Mouse (Mus musculus): Measurements from ENCODE around the gene Plk5. TPM values are rescaled to one million over a fixed set of nuclear protein-coding genes. Genes with fewer than 3 reads are reported as not detected.
A peak's percentile ranks its signal among the peaks of the same experiment; 100 is the strongest.

Gene Plk5
- polyA plus RNA-seq, 1 experiment, result 0.57 TPM

DNA sequence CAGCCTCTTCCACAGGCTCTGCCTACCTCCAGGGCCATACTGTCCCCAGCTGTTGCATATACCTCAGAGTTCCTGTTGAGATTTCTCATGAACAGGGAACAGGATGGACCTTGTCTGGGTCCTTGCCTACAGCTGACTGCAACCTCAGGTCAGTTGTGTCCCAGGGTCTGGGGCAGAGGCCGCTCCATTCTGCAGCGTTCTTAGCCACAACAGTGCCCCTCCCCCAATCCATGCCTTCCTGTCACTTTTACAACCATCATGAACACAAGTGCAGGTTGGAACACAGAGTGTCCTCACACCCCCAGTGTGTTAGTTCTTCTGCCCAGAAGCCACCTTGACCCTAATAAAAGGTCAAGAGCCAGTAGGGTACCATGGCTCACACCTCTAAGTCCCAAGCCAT is 32.5 kb downstream of the Plk5 start:
- DNase-seq (ENCODE audit: low read depth), result no peak

DNA sequence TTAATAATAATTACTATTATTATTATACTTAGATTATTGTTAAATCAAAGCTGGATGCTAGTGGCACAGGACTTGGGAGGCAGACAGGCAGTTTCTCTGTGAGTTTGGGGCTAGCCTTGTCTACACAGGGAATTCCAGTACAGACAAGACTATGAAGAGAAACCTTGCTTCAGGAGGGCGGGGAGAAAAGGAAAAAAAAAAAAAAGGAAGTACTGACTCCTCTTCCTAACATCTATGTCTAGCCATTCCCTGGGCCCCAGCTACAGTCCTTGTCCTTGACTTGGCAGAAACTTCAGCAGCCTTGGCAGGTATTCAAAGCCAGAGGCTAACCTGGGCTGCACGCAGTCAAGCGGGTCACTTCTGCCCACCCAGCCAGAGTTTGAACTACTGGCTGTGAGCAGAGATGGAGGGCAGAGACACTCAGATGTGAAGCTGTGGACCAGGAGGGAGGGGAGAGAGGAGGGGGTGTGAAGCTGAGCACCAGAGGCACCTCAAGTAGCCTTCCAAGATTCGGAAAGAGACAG is 33.0 kb downstream of the Plk5 start:
- DNase-seq (ENCODE audit: low read depth), result no peak

DNA sequence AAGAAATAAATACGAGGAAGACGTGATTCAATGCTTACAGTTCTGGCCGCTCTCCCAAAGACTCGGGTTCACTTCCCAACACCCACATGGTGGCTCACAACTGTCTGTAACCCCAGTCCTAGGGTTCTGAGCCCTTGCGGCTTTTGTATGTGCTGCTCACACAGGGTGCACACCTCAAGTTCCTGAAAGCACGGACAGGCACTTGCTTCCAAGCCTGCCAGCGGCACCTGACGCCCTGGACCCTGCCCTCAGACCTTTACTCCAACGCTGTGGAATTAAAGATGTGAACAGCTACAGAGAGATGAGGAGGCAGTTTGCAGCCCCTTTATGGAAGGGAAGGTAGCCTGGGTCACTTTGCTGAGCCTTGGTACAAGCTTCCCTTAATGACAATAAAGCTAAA is 34.4 kb downstream of the Plk5 start:
- no peak for DNase-seq (ENCODE audit: low read depth)

DNA sequence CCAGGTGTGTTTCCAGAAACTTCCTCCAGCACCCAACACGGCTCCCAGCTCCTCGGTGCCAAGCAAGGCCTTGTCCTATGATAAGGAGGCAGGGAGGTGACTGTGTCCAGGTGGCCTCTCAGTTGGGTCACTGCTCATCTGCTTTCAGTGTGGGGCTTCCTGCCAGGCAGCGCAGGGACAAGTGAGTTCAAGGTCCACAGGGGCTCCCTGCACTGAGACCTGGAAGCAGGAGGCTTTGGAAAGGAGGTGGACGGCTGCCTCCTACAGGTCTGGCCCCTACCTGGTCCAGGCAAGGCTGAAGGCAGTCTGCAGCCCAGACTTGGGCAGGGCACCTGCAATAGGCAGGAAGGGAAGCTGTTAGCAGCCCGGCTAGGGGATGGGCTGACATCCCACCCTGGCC is 36.4 kb downstream of the Plk5 start:
- no peak for DNase-seq (ENCODE audit: low read depth)

DNA sequence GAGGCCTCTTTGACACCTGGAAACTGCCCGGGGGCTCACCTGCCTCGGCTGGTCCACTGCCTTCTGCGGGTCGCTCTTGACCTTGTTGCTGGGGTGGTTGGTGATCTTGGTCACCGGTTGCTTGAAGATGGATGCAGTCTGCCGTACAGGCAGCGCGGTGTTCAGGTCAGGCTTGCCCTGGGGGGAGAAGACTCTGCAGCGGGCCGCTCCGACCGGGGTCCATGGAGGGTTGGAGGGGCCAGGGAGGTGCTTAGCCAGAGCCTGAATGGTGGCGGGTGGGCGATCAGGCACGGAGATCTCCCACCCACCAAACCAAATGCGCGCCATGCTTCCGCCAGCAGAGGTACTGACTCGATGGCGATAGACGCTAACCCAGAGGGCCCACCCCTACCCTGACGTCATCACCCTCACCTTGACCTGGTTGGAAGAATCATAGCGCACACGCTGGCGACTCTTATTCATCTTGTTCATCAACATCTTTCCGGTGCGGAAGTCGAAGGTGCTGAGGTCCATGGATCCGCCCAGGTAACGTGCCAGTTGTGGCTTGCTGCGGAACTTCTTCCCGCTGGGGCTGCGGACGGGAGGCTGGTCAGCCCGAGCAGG is 38.9 kb downstream of the Plk5 start:
- no peak for DNase-seq (ENCODE audit: low read depth)

DNA sequence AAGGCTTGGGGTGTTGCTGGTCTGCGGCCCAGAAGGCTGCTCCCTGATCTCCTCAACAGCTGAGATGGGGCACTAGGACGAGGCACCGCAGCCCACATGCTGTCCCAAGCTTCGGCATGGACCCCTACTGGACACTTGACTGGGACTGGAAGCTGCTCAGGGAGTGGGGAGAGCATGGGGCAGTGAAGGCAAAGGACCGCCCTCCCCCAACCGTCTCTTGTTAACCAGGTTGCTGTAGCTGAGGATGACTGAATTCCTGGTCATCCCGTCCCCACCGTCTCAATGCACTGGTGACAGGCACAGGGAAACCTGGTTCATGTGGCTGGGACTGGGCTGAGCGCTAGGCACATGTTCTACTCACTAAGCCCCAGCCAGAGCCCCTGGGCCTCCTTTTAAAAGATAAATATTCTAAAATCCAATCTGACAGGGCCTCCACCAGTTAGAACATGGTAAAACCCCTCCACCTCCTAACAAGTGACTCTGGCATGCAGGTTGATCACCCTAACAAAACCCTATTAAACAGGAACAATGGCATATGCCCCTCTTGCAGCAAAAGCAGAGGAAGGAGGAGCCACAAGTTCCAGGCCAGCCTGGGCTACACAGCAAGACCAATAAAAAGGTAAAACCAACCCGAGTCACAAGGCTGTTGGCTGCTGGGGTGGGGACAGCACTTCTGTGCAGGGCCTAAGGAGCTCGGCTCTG is 40.7 kb downstream of the Plk5 start:
- DNase-seq (ENCODE audit: low read depth), result no peak

DNA sequence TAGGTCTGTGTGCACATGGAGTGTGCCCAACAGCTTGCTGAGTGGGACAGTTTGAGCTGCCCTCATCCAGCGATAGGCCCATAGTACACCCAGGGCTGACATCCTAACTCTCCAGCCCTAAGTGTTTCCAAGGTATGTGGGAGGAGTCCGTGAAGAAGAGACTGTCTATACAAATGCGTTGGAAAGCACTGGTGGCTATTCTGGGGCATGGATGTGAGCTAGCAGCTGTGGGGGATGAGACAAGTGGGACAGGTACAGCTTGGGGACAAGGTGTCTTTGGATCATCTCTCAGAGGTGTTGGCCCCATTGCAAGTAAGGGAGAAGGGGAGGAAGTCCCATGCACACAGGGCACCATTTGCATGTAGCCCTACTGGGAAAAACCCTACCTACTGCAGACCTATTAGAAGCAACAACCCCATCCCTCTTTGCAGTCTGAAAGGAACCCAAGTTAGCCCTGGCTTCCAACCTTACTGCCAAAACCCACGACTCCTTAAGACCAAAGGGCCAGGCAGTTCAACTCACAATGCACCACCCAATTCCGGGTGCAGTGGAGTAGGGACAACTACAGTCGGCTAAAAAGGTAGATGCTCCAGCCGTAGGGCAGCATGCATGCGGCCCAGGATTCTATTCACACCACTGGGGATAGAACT is 41.4 kb downstream of the Plk5 start:
- no peak for DNase-seq (ENCODE audit: low read depth)

DNA sequence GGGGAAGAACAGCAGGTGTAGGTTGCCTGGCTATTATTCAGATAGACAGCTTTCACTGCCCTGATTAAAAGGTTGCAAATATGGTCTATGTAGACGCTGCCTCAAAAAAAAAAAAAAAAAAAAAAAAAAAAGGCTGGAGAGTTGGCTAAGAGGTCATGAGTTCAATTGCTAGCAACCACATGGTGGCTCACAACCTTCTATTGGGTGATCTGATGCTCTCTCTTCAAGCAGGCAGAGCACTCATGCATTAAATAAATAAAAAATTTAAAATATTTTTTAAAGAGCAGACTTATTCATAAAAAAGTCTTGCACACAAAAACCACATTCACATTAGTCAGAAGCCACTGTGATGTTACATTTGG is 41.9 kb downstream of the Plk5 start:
- DNase-seq (ENCODE audit: low read depth), result no peak

DNA sequence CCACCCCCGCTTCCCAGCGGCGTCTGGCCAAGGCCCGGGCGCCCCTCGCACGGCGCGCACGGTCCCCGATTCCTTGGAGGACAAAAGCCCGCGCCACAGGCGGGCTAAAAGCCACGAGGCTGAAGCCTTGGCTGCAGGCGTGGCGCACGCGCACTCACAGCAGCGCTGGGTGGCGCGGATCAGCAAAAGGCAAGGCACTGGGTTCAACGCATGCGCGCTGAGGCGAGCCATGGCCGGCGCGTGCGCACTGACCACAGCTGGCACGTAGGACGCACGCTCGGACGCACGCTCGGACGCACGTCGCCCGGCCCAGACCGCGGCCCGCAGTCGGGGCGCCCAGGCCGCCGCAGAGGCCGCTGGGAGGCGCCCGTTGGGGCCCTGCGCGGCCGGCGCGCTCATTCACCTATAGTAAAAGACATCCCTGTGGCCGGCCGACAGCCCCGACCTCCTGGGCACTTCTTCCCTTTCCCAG is 42.5 kb downstream of the Plk5 start:
- no peak for DNase-seq (ENCODE audit: low read depth)

DNA sequence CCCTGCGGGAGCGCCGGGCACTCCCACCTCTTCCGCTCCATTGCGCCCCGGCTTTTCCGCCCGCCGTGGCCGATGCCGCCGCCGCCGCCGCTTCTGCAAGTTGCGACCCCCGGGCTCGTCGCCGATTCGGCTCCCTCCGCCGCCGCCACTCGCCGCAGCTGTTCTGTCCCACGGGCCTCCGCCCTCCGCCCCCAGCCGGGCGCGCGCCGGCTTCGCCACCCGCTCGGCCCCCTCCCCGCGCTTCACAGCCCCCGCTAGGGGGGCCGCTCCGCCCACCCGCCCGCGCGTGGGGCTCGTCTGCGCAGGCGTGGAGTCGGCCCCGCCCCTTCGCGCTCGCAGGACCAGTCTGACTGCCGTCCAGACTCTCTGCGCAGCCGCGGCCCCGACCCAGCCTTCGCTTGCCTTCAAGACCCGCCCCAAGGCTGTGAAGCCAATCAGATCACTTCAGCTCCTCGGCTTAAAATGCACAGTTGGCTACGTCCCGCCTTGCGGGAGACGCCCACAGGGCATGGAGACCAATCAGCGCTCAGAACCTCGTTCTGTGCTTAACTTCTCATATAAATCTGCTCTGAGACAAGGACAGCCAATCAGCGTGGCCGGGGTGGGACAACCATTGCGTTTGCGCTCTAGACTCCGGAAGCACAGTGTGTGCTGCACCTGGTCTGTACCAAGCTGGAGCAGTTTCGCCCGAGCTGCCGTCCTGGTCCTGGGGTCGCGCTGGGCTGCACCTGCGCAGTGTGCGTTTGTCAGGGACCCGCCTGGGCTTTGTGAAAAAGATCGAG is 43.1 kb downstream of the Plk5 start, which contains the start of gene Mbd3:
Gene Mbd3, minus strand, starts transcription at position 360 of the 782 bp plus-strand sequence.
- DNase-seq (ENCODE audit: low read depth), result peak; percentile 99

DNA sequence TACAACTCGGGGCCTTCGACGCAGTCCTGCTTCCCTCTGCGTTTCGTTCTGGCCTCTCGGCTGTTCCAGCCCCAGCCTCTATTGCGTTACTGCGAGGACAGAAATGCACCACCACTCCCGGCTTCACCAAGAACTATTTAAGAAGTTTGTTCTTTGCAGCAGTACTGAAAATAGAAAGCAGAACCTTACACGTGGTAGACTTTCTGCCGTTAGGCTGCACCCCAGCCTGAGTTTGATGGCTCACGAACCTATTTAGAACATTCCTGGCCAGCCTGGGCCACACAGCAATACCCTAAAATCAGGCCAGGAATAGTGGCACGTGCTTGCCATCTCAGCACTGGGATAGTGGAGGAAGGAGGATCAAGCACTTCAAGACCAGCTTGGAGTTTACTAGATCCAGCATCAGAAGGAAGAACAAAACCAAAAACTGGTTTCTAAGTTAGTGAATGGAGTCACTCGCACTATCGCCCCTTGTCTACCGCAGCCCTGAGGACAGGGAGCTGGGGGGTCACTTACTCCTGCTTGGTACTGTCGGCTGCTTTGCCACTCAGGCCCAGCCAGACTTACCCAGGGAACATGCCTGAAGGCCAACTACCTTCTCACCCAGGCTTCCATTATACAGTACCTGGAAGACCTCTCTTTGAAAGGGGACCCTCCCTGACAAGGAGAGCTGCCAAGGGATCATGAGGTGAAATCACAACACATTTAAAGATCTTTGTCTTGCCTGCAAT is 43.9 kb downstream of the Plk5 start:
- DNase-seq (ENCODE audit: low read depth), result no peak

DNA sequence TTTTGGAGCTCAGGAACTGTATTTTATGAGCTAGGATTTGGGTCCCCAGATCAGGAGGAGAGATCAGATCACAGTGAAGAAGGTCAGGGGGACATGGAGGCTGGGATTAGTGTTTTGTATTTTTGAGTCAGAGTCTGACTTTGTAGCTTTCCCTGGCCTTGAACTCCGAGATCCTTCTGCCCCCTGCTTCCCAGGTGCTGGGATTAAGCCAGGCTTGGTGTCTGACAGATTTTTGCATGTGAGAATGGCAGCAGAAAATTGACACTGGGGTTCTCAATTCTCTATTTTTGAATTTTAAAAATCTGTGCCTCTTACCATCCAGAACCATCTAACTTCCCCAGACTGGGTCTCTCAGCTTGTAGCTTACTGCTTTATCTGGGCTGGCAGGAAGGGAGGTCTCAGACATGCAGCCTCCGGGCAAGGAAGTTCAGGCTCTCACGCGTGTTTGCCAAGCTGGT is 44.5 kb downstream of the Plk5 start:
- no peak for DNase-seq (ENCODE audit: low read depth)

DNA sequence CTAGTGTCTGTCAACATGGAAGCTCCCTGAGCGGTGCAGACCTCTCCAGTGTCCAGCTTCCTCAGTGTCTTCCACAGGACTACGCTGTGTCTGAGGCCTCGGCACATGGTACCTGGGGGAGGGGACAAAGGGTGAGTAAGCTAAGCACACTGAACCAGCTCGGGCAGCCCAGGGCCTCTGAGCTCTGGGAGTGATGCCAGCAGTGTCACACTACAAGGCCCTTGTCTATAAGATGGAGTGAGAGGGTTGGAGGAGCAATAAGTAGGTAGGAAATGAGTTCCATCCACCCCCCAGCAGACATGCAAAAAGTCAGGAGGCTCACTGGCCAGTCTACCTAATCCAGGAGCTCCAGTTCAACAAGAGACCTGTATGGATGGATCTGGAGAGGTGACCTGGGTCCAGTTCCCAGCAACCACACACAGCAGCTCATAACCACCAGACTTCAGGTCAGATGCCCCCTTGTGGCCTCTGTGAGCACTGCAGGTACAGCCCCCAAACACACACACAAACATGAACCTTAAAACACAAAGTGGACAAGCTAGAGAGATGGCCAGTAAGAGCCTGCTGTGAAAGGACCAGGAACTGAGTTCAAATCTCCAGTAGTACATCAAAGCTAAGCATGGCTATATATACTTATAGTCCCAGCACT is 46.9 kb downstream of the Plk5 start:
- no peak for DNase-seq (ENCODE audit: low read depth)

DNA sequence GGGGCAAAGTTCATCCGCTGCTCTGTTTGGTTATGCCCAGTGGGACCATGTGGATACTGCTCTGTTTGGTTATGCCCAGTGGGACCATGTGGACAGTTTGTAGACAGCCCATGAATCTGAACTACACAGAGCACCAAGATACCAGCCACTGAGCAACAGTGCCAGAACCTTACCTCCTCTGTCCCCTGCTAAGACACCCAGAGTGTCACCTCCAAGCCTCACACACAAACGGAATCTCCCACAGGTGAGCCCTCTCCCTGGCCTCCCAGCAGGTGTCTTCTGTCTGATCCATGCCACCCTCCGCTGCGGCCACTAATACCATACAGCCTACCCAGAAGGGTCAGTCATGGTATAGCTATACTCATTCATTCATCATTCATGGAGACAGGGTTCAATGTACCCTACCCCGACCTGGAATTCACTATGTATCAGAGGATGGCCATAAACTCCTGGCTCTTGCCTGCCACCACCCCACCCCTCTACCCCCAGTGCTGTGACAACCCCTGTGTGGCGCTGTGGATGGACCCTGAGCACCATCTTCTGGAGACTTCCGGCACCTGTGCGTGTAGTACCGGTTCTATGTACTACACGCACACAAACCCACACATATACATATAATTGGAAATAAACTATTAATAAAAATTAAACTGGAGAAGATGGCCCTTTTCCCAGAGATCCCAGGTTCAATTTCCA is 49.4 kb downstream of the Plk5 start:
- no peak for DNase-seq (ENCODE audit: low read depth)

DNA sequence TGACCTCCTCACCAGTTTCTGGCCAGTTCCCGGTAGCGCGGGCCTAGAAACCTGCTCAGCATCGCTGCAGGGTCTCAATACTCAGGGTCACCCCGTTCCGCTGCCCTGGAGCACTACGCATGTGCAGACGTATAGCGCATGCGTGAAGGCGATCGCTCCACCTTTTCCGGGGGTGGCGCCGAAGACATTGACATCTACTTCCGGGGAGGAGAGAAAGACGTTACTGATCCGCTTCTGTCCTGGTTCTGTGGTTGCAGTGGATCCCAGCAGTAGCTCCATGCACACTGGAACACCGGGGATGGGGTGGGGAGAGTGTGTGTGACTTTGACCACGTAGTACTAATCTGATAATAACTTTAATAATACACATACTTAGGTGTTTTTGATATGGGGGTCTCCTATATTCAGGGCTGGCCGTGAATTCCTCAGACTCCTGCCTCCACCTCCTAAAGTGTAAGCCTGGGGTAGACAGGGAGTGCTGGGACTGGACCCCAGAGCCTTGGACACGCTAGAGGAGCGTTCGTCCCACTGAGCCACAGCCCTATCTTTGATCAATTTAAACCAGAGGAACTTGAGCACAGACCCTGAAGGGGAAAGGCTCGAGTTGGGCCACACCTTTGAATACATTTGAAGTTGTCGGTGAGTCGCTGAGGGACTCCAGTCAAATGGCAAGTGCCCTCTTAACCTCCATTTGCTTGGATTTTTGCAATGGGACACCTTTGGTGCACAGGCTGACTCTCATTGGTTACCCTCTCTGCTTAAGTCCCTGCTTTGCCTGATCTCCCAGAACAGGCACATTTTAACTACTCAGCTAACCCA is 50.6 kb downstream of the Plk5 start, which contains the start of gene Uqcr11:
Gene Uqcr11, minus strand, starts transcription at position 147 of the 818 bp plus-strand sequence.
- DNase-seq (ENCODE audit: low read depth), result no peak

DNA sequence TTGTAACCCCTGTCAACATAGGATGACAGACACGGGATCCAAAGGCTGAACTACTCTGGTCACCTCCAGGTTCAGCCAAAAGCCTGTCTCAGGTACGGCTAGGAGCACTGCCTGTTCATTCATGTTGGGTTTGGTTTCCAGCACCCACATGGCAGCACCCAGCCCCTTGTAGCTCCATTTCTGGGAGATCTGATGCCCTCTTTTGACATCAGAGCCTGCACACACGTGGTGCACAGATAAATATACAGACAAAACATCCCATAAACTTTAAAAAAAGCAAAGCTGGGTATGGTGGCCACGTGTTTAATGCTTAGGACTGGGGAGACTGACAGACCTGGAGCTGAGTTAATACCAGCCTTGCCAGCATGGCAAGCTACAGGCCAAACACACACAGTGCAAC is 51.7 kb downstream of the Plk5 start:
- no peak for DNase-seq (ENCODE audit: low read depth)

DNA sequence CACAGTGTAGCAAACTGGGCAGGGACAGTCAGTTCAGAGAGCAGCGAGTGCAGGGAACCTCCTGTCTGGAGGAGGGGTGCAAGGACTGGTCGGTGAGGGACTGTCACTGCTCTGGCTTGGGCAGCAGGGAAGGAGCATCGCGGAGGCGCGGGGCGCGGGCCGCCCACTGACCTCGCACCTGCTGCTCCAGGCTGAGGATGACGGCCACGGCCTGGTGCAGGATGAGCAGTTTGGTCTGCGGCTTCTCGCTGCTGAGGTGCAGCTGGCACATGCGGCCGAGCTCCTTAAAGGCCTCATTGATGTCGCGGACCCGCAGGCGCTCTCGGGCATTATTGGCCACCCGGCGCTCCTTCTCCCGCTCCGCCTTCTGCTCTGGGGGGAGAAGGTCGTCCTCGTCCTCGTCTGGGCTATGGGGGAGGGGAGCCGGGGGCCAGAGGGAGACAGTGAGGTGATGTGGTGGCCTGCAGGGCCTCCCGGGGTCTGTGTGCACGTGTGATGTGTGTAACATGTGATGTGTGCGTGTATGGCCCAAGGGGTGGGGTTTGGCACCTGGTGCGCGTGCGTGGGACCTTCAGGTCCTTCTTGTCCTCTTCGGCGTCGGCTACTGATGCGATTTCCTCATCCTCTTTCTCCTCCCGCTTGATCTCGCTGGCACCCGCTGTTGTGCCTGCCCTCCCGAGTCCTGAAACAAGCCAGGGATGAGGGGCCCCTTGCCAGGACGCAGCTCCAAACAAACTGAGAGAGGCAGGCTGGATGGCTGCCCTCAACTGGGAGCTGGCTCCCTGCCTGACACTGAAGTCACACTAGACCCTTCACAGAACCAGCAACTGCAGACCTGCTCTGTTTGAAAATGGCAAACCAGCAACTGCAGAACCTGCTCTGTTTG is 56.6 kb downstream of the Plk5 start:
- DNase-seq (ENCODE audit: low read depth), result no peak

All from gonadal fat pad, adult 2 months (tissue).